Comparison of ENCODE assay signal across 9 mouse cellular contexts in the genomic region with DNA sequence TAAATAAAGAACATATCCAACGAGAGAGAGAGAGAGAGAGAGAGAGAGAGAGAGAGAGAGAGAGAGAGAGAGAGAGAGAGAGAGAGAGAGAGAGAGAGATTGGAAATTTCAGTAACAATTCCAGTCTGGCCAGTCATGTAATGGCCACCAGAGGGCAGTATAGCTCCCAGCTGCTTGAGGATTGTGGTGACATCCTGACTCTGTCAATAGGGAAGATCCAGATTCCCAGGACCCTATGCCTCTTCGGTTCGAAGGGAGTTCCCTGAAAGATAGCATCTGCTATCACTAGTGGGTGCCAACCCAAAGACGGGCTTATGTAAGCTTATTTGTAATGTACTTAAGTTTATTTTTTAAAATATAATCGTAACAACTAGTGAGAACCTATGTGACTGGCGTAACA.
DNase-seq lines count a peak whose midpoint lies in the region; ATAC-seq and TF ChIP-seq lines count a peak whose summit lies in the region.
"Had no signal": no experiment of that assay in that cellular context is flagged by ENCODE, and none has a peak within 500 bp of the region (broad histone marks: within the 10 kb centered on the region; RNA-seq: fewer than 3 reads in every experiment).

No protein-coding gene starts in this region.

- no peak overlapping the region for H3K4me3 ChIP-seq in heart, adult 2 months
- H3K4me3 ChIP-seq in heart, embryonic 12.5 days: no peak overlapping the region
- H3K4me3 ChIP-seq in hindbrain, embryonic 12.5 days: no peak overlapping the region
- H3K4me3 ChIP-seq: embryonic facial prominence, embryonic 15.5 days had no signal

- WGBS in heart, adult 2 months: 39% methylated on average over 6 of the region's 6 CpGs
- 43% methylated on average over 6 of the region's 6 CpGs for WGBS in heart, embryonic 12.5 days
- WGBS in hindbrain, embryonic 12.5 days: 56% methylated on average over 6 of the region's 6 CpGs

- intact Hi-C loops in heart, adult 2 months (cut with DNase I): loop anchor here (1.0 kb wide), 2 partner anchors 75 to 154 kb away; no protein-coding TSS in a partner anchor

- no peak overlapping the region for H3K9ac ChIP-seq in heart, adult 2 months (ENCODE audit: low read depth, low read length)
- H3K9ac ChIP-seq in heart, embryonic 12.5 days: no peak overlapping the region
- no peak overlapping the region for H3K9ac ChIP-seq in hindbrain, embryonic 12.5 days
- H3K9ac ChIP-seq: embryonic facial prominence, embryonic 15.5 days had no signal

- DNase-seq in heart, adult 2 months: peak; percentile 14 to 40
- DNase-seq in 416B (ENCODE audit: low read depth) (peak; percentile 82), R1 (ENCODE audit: low read depth, low spot score) (peak; percentile 62)
- peak; percentile 65 to 80 for DNase-seq in cerebellum, postnatal 25 days
- peak; percentile 57 for DNase-seq in lung, postnatal 14 days
- DNase-seq in testis, postnatal 10 days (ENCODE audit: low spot score): peak; percentile 63

- peaks cover 5% of the 10 kb centered on the region for H3K4me1 ChIP-seq in heart, adult 2 months (ENCODE audit: control insufficient read depth, insufficient read depth, low read length)
- no peaks in the 10 kb centered on the region for H3K4me1 ChIP-seq in heart, embryonic 12.5 days (replicated peaks)
- H3K4me1 ChIP-seq in hindbrain, embryonic 12.5 days: no peaks in the 10 kb centered on the region
- H3K4me1 ChIP-seq: embryonic facial prominence, embryonic 15.5 days had no signal

- H3K27ac ChIP-seq in heart, adult 2 months: no peak overlapping the region
- no peak overlapping the region for H3K27ac ChIP-seq in heart, embryonic 12.5 days (ENCODE audit: poor library complexity, severe bottlenecking)
- no peak overlapping the region for H3K27ac ChIP-seq in hindbrain, embryonic 12.5 days
- H3K27ac ChIP-seq: embryonic facial prominence, embryonic 15.5 days had no signal

- H3K27me3 ChIP-seq in heart, adult 2 months (ENCODE audit: control insufficient read depth, insufficient read depth, low read length): no peaks in the 10 kb centered on the region
- no peaks in the 10 kb centered on the region for H3K27me3 ChIP-seq in heart, embryonic 12.5 days (replicated peaks)
- no peaks in the 10 kb centered on the region for H3K27me3 ChIP-seq in hindbrain, embryonic 12.5 days
- H3K27me3 ChIP-seq: embryonic facial prominence, embryonic 15.5 days had no signal

- peak; percentile 76 for TF ChIP-seq CTCF in heart, adult 2 months (IDR thresholded peaks at IDR 0.05)

- no peak for TF ChIP-seq POLR2A in heart, adult 2 months (IDR thresholded peaks at IDR 0.05; ENCODE audit: insufficient read depth, low read depth, low read length)

- H3K4me2 ChIP-seq in heart, embryonic 12.5 days: no peak overlapping the region
- H3K4me2 ChIP-seq in hindbrain, embryonic 12.5 days (replicated peaks): no peak overlapping the region
- H3K4me2 ChIP-seq: embryonic facial prominence, embryonic 15.5 days had no signal

- H3K79me2 ChIP-seq in heart, adult 2 months (replicated peaks; ENCODE audit: control insufficient read depth, insufficient read depth, low read length): no peaks in the 10 kb centered on the region

- no peak for TF ChIP-seq EP300 in heart, adult 2 months (IDR thresholded peaks at IDR 0.05; ENCODE audit: insufficient read depth, low read depth, low read length)

- no peaks in the 10 kb centered on the region for H3K36me3 ChIP-seq in heart, adult 2 months (ENCODE audit: control insufficient read depth, insufficient read depth, low read length)
- H3K36me3 ChIP-seq in heart, embryonic 12.5 days: no peaks in the 10 kb centered on the region
- no peaks in the 10 kb centered on the region for H3K36me3 ChIP-seq in hindbrain, embryonic 12.5 days
- H3K36me3 ChIP-seq: embryonic facial prominence, embryonic 15.5 days had no signal

- H3K9me3 ChIP-seq in heart, embryonic 12.5 days (replicated peaks): no peaks in the 10 kb centered on the region
- H3K9me3 ChIP-seq in hindbrain, embryonic 12.5 days (replicated peaks): no peaks in the 10 kb centered on the region
- H3K9me3 ChIP-seq: embryonic facial prominence, embryonic 15.5 days had no signal

- no peak for ATAC-seq in heart, embryonic 12.5 days (ENCODE audit: insufficient number of reproducible peaks, low FRiP score)
- 0 out of 2 replicates have a peak, but pooled peaks have one; percentile 19 for ATAC-seq in hindbrain, embryonic 12.5 days (ENCODE audit: low FRiP score)

Comparison
In these comparisons a context has a peak if more than half of its experiments do, and no peak if none do; other contexts are left out.
1. DNase-seq: peak in every context shown above with its lines; median percentile 82 in 416B; 72 in cerebellum, postnatal 25 days; 63 in testis, postnatal 10 days; 62 in R1; 57 in lung, postnatal 14 days; 27 in heart, adult 2 months.